Mouse (Mus musculus) ovary, postnatal 10 days (tissue): ENCODE measurements around the gene Hoxb9.

Experiments used
- DNase-seq: peaks from one replicate; pipeline ENCODE4 v3.0.0; 2022; ENCODE audit warnings: low spot score

Gene Hoxb9

DNA sequence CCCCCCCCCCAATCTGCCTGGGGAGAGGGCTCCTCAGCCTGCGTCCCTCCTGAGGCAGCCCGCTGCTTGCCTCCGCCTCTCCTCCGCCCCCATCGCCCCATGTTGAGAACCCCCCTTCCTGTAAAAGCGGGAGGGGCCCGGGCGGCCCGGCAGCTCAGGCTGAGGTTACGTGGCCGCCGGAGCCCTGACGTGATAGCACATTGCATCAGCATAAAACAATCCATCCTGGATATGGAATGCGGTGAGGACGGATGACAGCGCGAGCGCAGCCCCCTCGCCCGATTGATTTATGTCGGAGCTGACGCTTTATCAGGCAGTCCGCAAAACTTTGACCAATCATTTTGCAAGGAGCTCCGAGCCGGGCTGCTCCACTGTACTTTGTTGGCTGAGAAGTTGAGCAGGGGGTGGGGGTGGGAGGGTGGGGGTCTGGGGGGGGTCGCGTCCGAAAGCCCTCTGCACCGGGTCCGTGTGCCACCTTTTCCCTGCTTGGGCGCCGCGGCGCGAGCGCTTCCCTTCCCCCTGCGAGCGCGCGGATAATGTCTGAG is at the start of gene Hoxb9:
TSS of gene Hoxb9 (plus strand) at position 462 of the 545 bp plus-strand sequence.
- no peak for DNase-seq

DNA sequence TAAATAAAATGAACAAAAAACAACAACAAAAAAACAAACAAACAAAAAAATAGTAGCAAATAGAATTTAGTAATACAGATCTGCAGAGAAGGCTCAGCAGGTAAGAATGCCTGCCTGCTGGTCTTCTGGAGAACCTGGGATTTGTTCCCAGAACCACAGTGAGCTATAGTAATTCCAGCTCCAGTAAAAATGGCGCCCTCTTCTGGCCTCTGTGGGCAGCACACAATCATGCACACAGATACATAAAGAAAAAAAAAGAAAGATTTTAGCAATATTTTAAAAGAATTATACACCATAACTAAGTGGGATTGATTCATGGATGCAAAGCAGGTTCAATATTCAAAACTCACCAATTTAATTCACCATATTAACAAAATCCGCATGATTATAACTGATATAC is 47.4 kb upstream of the Hoxb9 start:
- DNase-seq, result no peak

DNA sequence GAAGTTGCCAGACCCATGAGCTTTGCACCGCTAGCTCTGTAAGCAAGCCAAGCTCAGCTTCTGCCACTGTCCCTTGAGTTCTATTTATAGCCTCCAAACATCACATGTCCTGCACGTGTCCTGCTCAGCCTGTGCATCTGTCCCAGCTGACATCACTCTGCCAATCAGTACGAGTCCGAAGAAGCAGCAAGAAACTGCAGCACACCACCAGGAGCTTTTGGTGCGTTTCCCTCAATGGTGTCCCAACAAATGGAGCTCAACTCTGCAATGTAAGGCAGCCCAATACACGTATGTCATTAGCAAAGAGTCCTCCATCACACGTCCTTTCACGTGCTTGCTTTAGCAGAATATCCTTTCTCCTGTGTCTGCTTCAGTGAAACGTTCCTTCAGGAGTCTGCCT is 43.6 kb upstream of the Hoxb9 start:
- DNase-seq, result no peak

DNA sequence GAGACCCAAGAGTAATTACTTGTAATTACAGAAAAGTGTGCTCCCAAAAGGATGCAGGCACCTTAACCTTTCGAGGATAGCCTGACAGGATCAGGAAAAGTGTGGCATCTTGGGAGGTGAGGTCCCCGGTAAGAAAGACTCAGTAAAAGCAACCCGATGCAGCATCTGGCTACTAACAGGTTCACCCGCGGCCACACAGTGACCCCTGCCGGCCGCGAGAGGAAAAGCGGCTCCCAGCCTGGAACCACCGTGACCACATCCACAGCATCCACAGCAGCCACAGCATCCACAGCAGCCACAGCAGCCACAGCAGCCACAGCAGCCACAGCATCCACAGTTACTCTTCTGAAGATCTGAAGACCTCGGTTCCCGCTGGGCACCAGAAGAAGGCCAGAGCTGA is 36.4 kb upstream of the Hoxb9 start:
- DNase-seq, result no peak

DNA sequence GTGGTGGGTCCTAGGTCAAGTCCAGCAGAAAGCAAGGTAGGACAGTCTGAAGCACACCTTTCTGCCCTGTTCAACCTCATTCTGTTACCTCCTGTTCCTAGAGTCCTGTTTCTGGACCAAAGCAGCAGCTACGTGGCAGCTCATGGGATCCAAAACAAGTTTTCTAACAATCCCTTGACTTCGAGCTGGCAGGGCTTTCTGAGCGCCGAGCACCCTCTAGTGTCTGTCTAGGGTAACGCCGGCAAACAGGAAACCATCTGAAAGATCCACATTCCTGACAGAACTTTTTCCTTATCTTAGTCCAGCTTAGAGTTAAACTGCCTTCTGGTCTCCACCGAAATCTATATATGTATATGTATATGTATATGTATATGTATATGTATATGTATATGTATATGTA is 31.0 kb upstream of the Hoxb9 start:
- DNase-seq, result no peak

DNA sequence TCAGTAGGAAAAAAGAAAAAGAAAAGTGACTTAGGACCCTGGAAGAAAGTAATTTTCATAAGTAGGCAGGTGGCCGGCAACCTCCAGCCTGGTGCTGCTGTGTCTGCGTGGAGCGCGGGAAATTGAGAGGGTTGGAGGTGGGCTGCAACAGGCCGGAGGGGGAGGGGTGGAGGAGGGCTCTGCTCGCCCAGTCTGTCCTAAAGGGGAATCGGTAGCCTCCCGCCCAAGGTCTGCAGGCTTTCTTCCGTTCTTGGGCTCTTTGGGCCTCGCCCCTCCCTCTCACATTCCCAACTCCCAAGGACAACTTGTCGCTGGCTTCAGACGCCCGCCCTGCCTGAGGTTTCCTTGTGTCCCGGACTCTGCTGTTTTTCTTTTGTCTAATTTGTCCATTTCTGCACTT is 20.4 kb upstream of the Hoxb9 start:
- DNase-seq, result no peak

DNA sequence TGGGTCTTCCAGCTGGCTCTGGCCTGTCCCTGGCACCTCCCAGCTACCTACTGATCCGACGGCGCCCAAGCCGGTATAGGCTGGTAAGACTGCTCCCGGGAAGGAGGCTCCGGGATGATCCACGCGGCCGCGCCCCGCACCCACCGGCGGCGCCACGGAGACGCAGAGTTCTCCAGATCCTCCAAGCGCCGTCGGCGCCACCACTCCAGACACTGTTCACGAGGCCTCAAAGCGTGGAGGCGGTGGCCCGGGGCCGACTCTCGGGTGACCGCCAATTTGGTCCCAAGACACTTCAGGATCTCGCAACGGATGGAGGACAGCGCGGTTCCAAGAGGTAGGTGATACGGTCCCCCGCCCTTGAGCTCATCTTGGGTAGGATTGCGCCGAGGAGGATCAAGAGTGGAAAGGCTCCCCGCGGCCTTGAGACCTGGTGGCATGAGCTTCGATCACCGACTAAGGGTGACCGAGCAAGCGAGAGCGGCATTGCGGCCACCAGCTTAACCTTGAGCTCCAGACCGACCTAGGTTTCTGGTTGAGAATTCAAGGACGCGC is 19.7 kb upstream of the Hoxb9 start:
- DNase-seq, result no peak

DNA sequence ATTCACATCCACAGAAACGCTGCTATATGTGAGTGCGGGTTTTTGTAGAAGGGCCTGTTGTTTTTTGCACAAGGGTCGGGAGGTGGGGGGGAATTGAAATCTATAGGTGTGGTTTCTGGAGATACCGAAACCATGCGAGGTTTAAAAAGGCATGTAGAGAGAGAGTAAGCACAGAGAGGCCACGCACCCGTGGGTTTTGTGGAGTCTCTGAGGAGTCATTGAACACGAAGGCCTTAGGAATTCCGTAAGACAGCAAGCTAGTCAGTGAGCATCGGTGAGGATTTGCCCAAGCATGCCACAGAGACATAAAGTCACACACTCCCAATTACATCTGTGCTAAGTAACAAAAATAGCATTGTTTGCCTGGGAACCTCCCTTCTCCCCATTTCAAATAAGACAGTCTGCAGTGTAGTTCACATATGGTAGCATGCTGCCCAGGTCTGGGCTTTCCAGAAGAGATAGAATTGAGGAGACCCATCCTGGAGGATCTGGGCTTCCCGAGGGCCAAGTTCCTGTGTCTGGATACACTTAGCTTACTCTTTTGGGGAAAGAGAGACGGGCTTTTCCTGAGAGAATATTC is 18.6 kb upstream of the Hoxb9 start:
- DNase-seq, result no peak

DNA sequence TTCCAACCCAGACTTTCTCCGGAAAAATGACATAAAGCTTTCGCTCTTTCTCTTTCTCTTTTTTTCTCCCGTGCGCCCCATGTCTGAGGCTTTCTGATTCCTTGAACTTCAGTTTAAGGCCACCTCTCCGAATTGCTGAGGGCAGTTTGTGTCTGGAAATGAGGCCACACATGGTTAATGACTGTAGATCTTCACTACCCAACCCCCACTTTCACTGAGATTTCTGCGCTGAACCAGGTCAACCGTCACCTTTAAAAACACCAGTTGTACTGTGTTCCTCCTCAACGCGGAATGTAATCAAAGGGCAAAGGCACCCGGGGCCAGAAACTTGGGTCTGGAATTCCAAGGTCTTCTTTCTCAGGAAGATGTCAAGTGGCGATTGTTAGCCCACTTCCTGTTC is 17.0 kb upstream of the Hoxb9 start:
- no peak for DNase-seq

DNA sequence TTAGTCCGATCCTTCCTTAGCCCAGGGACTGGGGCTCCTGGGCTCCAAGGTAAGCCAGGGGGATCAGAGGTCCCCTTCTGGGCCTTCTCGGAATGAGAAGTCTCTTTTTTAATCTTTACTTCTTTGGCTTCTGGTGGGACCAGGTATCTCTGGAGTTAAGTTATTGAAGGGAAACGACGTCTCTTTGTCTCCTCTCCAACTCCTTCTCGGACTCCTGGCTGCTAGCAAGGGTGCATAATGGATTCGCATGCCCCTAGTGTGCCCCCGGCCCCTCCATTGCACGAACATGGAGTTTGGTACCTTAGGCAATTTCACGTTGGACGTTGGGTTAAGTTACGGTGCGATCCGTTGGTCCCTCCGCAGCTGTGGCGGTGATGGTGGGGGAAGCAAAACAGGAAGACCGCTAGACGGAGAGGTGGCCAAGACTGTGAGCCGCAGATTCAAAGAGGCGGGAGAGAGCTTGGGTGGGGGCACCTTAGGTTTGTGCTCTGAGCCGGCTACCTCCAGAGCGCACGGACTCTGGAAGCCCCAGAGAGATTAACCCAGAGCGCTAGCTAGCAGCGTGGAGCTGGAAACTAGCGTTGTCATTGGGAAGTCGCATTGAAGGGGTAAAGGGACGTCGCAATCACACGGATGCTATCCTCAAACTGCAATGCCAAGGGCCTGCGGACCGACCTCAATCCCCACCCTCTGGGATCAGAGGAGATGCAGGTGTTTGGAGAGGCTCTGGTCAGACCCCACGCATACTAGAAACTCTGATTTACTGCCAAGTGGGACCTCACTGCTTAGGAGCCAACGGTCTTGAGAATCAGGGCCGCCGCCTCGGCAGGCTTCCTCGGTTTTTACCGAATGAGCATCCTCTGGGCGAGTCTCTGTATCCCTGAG is 15.9 kb upstream of the Hoxb9 start:
- DNase-seq, result no peak

DNA sequence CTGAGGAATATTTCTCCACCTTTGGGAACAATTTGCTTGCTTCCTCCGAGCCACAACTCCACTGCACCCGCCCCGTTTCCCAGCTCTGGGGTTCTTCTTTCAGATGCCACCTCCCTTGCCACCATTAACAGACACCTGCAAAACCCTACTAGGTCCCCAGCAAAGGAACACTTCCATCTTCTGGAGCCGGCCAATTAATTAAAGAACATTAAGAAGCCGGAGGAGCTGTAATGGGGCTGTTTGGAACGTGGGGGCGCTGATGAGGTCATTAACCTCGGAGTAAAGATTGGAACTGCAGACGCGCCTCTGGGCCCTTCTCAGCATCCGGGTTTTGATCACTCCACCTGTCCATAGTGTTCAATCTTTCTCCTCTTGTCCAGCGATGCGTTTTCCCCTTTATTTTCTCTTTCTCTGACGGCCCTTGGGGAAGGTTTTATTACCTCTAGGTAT is 15.2 kb upstream of the Hoxb9 start:
- DNase-seq, result no peak

DNA sequence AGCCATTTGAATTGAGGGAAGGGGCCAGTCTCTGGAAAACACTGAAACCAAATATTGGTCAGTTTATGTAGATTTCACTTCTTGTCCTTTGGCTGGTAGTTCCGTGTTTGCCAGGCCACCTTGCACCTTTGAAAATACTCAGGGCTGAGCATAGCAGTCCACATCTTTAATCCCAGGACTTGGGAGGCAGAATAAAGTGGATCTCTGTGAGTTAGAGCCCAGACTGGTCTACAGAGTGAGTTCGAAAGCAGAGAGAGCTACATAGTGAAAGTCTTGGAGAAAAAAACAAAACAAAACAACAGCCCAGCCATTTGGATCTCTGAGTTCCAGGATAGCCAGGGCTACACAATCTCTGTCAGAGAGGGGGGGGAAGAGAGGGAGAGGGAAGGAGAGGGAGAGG is 14.1 kb upstream of the Hoxb9 start:
- no peak for DNase-seq

DNA sequence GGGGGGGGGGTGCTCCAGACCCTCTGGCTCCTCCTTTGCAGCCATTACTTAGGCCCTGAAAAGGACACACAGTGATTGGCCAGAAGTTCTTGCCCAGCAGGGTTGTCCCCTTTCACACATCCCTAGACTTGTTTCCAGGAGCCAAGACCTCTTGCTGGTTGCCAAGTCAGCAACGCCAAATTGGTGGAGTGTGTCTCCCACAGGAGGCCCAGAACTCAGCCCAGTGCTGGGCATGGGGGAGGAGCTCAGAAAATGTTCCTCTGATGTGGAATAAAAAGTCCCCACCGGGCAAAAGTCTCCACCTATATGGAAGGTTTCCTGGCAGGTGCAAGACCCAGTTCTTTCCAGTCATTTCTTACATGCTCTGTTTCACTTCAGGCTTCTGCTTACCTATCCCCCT is 12.2 kb upstream of the Hoxb9 start:
- no peak for DNase-seq

DNA sequence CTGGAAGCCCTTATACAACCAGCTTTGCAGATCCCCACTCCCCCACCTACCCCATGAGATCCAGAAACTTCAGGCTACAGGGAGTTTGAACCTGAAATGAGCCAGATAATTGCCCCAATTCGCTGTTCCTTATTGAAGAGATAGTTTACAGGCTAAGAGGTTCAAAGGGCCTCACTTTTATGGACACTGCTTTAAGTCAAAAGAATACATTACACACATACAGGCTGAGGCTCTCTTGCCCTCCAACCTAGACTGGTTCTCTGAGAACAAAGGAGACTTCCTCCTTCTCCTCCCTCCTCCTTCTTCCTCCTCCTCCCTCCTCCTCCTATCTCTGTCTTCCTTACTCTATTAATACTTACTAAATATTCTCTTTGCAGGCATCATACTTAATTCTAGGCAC is 11.7 kb upstream of the Hoxb9 start:
- no peak for DNase-seq

DNA sequence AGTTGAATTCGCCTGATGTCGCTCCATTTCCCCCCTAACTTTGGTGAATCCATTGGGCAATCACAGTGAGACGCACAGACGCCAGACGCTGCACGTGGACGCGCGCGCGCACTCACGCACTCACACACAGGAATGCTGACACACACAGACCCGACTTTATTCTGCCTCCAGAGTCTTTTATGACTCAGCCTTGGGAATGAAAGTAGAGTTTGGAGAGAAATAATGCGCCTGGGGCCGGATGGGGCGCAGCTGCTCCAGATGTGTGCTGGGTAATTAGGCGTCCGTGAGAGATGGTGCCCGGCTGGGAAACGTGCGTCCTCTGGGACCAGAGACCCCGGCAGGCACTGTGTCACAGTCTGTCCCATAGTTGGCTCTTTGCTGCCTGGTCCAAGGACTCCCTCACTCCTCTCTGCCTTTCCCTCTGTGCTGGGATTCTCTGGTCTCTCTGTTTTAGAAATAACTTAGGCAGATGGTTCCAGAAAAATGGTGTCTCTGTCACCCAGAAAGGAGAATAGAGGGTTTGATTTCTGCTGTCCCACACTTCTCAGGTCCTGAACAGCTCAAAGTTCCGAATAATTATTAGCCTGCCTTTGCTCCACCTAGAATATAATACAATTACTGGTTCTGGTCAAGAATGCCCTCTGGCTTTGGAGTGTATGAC is 10.8 kb upstream of the Hoxb9 start:
- no peak for DNase-seq

DNA sequence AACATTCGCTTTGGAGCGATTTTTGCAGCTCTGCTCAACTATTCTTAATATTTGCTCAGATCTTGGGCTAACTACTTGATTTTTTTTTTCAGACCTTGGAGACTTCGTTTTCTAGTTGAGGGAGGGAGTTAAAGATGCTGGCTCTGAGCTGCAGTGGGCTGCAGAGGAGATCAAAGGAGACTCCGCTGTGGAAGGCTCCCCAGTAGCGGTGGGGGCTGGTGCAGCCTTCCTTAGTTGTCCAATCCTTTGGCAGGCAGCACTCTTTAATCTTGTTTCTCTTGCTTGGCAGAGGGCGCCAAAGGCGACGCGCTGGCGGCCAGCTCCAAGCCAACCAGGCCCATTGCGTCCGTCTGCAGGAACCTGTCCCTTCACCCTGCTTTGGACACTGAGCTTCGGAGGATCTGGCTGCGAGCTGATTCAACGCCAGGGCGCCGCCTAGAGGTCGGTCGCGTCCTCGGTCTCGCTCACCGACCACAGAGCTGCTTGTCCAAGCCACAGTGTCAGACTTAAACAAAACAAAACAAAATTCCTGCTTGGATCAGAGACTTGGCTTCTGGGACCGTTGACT is 9.8 kb upstream of the Hoxb9 start:
- DNase-seq, result no peak

DNA sequence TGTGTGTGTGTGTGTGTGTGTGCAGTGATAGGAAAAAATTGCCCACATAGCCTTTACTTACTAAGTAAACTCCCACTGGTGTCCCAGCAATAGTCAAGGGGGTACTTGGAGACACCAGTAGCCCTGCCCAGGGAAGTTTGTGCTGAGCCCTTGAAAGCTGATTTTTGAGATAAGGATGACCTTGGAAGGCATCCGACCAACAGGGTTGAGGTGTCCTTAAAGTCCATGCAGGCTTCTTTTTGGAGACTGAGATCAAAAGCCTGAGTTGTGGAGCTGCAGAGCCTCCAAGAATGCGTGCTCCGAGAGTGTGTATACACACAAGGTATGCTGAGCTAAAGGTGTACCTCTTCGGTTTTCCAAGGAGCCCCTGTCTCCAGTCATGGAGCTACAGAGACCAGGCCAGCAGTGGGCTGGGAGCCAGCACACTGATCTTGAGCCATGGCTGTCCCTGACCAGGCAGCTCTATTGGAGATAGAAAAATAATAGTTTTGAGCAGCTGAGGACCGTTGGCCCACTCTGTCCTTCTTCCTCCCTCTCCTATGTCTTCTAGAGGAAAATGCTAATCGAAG is 8.9 kb upstream of the Hoxb9 start:
- no peak for DNase-seq

DNA sequence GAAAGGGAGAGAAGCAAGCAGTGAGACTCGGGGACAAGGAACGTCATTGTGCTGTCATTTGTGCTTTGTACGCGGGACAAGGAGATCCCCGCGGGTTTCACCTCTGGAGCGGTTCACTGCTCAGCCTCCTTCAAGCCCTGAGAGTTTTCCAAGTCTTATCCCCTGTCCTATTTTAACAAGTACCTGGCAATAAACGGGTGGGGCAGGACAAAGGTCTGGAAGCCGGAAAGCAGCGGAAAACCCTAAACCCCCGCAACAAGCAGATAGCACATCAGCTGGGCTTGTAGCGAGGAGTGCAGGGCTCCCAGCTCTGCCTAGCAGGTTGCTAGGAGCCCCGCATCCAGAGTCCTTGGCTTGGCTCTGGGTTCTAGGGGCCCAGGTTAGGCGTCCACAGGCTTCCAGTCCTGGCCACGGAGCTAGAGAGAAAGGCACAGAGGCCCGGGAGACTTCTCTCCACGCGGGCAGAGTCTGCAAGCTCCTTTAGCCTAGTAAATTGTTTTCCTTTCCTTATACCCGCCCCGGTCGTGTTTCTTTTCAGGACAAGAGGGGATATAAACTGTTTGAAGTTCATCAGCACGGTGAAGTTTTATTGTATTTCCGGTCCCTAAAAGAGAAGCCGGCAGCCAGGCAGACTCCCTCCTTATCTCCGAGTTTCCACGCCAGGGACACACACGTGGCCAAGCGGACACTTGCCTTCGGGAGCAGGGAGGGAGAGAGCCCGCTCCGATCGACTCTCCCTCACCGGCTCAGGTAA is 7.4 kb upstream of the Hoxb9 start:
- no peak for DNase-seq

DNA sequence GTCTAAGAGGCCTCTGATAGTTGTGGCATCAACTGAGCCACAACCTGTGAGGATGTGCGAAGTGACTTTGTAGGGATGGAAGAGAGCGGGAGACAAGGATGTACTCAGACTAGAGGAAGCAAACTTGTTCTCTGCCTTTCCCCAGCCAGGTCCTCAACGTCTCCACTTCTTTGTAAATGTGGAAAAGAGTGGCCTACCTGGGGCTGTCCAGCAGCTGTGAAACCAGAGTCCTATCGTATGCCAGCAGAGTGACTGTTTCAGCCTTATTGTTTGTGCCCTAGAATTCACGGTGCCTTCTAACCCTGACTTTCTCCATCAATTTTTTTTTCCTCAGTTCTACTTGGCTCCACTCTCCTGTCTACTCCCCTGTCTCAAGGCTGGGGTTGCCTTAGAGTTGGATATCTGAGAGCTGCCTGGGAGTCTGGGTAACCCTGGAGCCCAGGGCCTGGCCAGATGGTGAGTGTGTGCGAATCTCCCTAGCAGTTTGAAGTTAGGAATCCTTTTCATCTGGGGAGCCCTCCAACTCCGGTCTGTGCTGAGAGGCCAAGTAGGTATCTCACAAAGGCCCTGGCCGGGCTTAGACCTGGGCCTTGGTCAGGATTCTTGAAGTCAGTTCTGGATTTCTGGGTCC is 6.8 kb upstream of the Hoxb9 start:
- no peak for DNase-seq

DNA sequence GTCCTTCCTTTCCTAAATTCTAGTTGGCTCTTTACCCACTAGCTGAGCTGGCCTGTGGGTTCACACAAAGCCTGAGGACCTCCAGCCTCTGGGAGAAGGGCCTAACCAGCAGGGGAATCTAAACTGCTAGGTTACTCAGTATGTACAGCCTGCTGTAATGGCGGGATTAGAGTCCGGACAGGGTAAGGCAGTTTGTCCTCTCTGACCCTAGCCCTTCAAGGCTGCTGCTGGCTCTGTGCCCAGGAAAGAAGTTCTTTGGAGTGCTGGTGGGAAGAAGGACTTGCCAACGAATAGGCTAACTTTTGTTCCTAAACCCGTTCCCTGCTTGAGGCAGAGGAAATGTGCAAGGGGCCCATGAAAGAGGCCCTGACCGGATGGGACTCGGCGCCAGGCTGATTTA is 5.3 kb upstream of the Hoxb9 start:
- DNase-seq, result no peak
